Mouse (Mus musculus) adrenal gland, adult (tissue): Measurements from ENCODE around the gene Gga3.

Experiments used
- DNase-seq, 2 experiments: peaks; one replicate each; pipeline ENCODE4 v3.0.0; 2022 to 2023; ENCODE audit warnings: low spot score in 1 of 2; ENCODE audit not compliant: inconsistent age in 2 of 2

The Gga3 gene

GRCm38 (mm10) chr11:115631505-115631890, 27.6 kb upstream of the Gga3 start:
- peak in 1 of 2 experiments; percentile 85 for DNase-seq

GRCm38 (mm10) chr11:115630532-115631504, 27.0 kb upstream of the Gga3 start:
- DNase-seq = peak in 1 of 2 experiments; percentile 59

- peak in 1 of 2 experiments; percentile 36 for DNase-seq
These were observed 26.1 kb upstream of the Gga3 start for GRCm38 (mm10) chr11:115629734-115630531.

GRCm38 (mm10) chr11:115628465-115629101, 24.7 kb upstream of the Gga3 start:
- peak in 1 of 2 experiments; percentile 47 for DNase-seq

- DNase-seq = peak; percentile 99 to 100
These were observed 24.0 kb upstream of the Gga3 start, which contains the start of gene Slc25a19 for GRCm38 (mm10) chr11:115627705-115628464. Gene Slc25a19, minus strand, starts transcription at chr11:115628295.

GRCm38 (mm10) chr11:115626824-115627616, 23.2 kb upstream of the Gga3 start:
- DNase-seq = peak in 1 of 2 experiments; percentile 58

GRCm38 (mm10) chr11:115625877-115626276, 22.0 kb upstream of the Gga3 start:
- peak in 1 of 2 experiments; percentile 73 for DNase-seq

- peak in 1 of 2 experiments; percentile 68 for DNase-seq
These were observed 19.7 kb upstream of the Gga3 start for GRCm38 (mm10) chr11:115623487-115624070.

- no peak for DNase-seq
These were observed 16.1 kb upstream of the Gga3 start for GRCm38 (mm10) chr11:115619949-115620348.

GRCm38 (mm10) chr11:115618732-115619516, 15.1 kb upstream of the Gga3 start:
- peak in 1 of 2 experiments; percentile 49 for DNase-seq

- no peak for DNase-seq
These were observed 14.2 kb upstream of the Gga3 start for GRCm38 (mm10) chr11:115618001-115618400.

GRCm38 (mm10) chr11:115616893-115617292, 13.0 kb upstream of the Gga3 start:
- peak; percentile 74 to 91 for DNase-seq

- peak in 1 of 2 experiments; percentile 67 for DNase-seq
These were observed 12.5 kb upstream of the Gga3 start for GRCm38 (mm10) chr11:115616371-115616770.

GRCm38 (mm10) chr11:115615875-115616274, 12.0 kb upstream of the Gga3 start:
- DNase-seq = peak; percentile 61 to 89

GRCm38 (mm10) chr11:115615108-115615825, 11.4 kb upstream of the Gga3 start:
- DNase-seq = peak; percentile 76 to 87

- no peak for DNase-seq
These were observed 10.7 kb upstream of the Gga3 start for GRCm38 (mm10) chr11:115614346-115615107.
